Mouse (Mus musculus) liver, embryonic 13.5 days (tissue): ENCODE measurements around the gene Cradd. TPM values are rescaled to one million over a fixed set of nuclear protein-coding genes. Genes with fewer than 3 reads are reported as not detected.

Experiments
- ATAC-seq: fragments of 200-750 bp; cut with Nextera tagmentation; 2 replicates; pipeline ENCODE4 v1.8.0; 2017; ENCODE audit warnings: low read depth, mild to moderate bottlenecking, moderate number of reproducible peaks, moderate library complexity
- DNase-seq: peaks from one replicate; pipeline ENCODE4 v3.0.0; 2022
- H3K27ac ChIP-seq: fragments of 300-500 bp; sonication (generic); 2 replicates; pipeline ENCODE4 v1.5.1; 2015; ENCODE audit warnings: moderate library complexity, mild to moderate bottlenecking, inconsistent platforms
- H3K27me3 ChIP-seq: fragments of 300-500 bp; sonication (generic); 2 replicates; pipeline ENCODE4 v1.6.1; 2015; ENCODE audit warnings: mild to moderate bottlenecking, inconsistent platforms
- H3K36me3 ChIP-seq: fragments of 300-500 bp; sonication (generic); 2 replicates; pipeline ENCODE4 v1.6.1; 2015; ENCODE audit warnings: mild to moderate bottlenecking, inconsistent platforms
- H3K4me1 ChIP-seq: fragments of 300-500 bp; sonication (generic); replicated peaks from 2 replicates; pipeline ENCODE4 v1.6.1; 2015; ENCODE audit warnings: inconsistent platforms
- H3K4me2 ChIP-seq: fragments of 300-500 bp; sonication (generic); 2 replicates; pipeline ENCODE4 v1.6.1; 2015; ENCODE audit warnings: inconsistent platforms, mild to moderate bottlenecking, moderate library complexity
- H3K4me3 ChIP-seq: fragments of 300-500 bp; sonication (generic); replicated peaks from 2 replicates; pipeline ENCODE4 v1.5.1; 2015; ENCODE audit warnings: mild to moderate bottlenecking, inconsistent platforms
- H3K9ac ChIP-seq: fragments of 300-500 bp; sonication (generic); 2 replicates; pipeline ENCODE4 v1.6.1; 2015; ENCODE audit warnings: mild to moderate bottlenecking, inconsistent platforms
- H3K9me3 ChIP-seq: fragments of 300-500 bp; sonication (generic); replicated peaks from 2 replicates; pipeline ENCODE4 v1.6.1; 2016; ENCODE audit warnings: inconsistent platforms
- WGBS: fragments of 180-500 bp; shearing (Covaris S2); methylation state at CpG from one replicate; pipeline ENCODE4 v1.1.7; 2015; ENCODE audit not compliant: insufficient replicate concordance; 5-methylcytosine and 5-hydroxymethylcytosine counted together
- polyA plus RNA-seq: library from polyadenylated mRNA; unstranded; fragments of >200 nt; fragmentation: Nextera tagmentation; extraction: Ambion mirVana; gene quantifications from 2 replicates; pipeline ENCODE4 v1.2.1, GENCODE M21; 2015

Gene Cradd
- polyA plus RNA-seq, result 3.3 and 4.8 TPM in 2 replicates

- WGBS, result under 1% methylated on average over 51 of the region's 51 CpGs
- peak within 1 kb of the TSS; percentile 82 for H3K9ac ChIP-seq
- H3K9me3 ChIP-seq, result no peaks in the 10 kb centered on the region
- H3K4me3 ChIP-seq, result peak within 1 kb of the TSS; percentile 76
- no peaks in the 10 kb centered on the region for H3K27me3 ChIP-seq
- peak; percentile 82 for ATAC-seq
- no peaks in the 10 kb centered on the region for H3K36me3 ChIP-seq
- peak within 1 kb of the TSS; percentile 78 for H3K4me2 ChIP-seq
- peak within 1 kb of the TSS; percentile 84 for H3K27ac ChIP-seq
- peaks cover 17% of the 10 kb centered on the region for H3K4me1 ChIP-seq
- peak; percentile 78 for DNase-seq
These were observed at the start of gene Cradd for GRCm38 (mm10) chr10:95323393-95324277. TSS of gene Cradd (minus strand) at chr10:95324133.

- no peaks in the 10 kb centered on the region for H3K36me3 ChIP-seq
- H3K9me3 ChIP-seq, result no peaks in the 10 kb centered on the region
- WGBS, result 75% methylated on average over 6 of the region's 6 CpGs
- no peaks in the 10 kb centered on the region for H3K27me3 ChIP-seq
- H3K4me1 ChIP-seq, result no peaks in the 10 kb centered on the region
- no peak for DNase-seq
- no peak for ATAC-seq
- H3K4me3 ChIP-seq, result no peak overlapping the region
- H3K9ac ChIP-seq, result no peak overlapping the region
- H3K27ac ChIP-seq, result no peak overlapping the region
- no peak overlapping the region for H3K4me2 ChIP-seq
These were observed 49.4 kb upstream of the Cradd start for GRCm38 (mm10) chr10:95373340-95373739.

- no peak overlapping the region for H3K27ac ChIP-seq
- no peaks in the 10 kb centered on the region for H3K36me3 ChIP-seq
- H3K9me3 ChIP-seq, result no peaks in the 10 kb centered on the region
- no peak overlapping the region for H3K4me2 ChIP-seq
- no peak overlapping the region for H3K4me3 ChIP-seq
- no peaks in the 10 kb centered on the region for H3K27me3 ChIP-seq
- DNase-seq (no peak), ATAC-seq (no peak)
- 74% methylated on average over 3 of the region's 3 CpGs for WGBS
- H3K9ac ChIP-seq, result no peak overlapping the region
- H3K4me1 ChIP-seq, result no peaks in the 10 kb centered on the region
These were observed 48.0 kb upstream of the Cradd start for GRCm38 (mm10) chr10:95371942-95372341.

- H3K4me1 ChIP-seq, result no peaks in the 10 kb centered on the region
- H3K9me3 ChIP-seq, result no peaks in the 10 kb centered on the region
- no peaks in the 10 kb centered on the region for H3K36me3 ChIP-seq
- no peaks in the 10 kb centered on the region for H3K27me3 ChIP-seq
- no peak overlapping the region for H3K4me3 ChIP-seq
- H3K4me2 ChIP-seq, result no peak overlapping the region
- H3K9ac ChIP-seq, result no peak overlapping the region
- ATAC-seq, result no peak
- no peak for DNase-seq
- no peak overlapping the region for H3K27ac ChIP-seq
These were observed 45.3 kb upstream of the Cradd start for GRCm38 (mm10) chr10:95369190-95369589.

GRCm38 (mm10) chr10:95368151-95368550 lies 44.2 kb upstream of the Cradd start:
- WGBS, result 79% methylated on average over 14 of the region's 14 CpGs

GRCm38 (mm10) chr10:95367661-95368089 lies 43.7 kb upstream of the Cradd start:
- no peaks in the 10 kb centered on the region for H3K9me3 ChIP-seq
- H3K27me3 ChIP-seq, result no peaks in the 10 kb centered on the region
- 72% methylated on average over 9 of the region's 9 CpGs for WGBS
- no peak for ATAC-seq
- no peaks in the 10 kb centered on the region for H3K36me3 ChIP-seq
- H3K27ac ChIP-seq, result no peak overlapping the region
- H3K4me2 ChIP-seq, result no peak overlapping the region
- H3K4me3 ChIP-seq, result no peak overlapping the region
- DNase-seq, result no peak
- no peak overlapping the region for H3K9ac ChIP-seq
- no peaks in the 10 kb centered on the region for H3K4me1 ChIP-seq

More at GRCm38 (mm10) chr10:95368151-95368550, 44.2 kb upstream of the Cradd start:
- no peak overlapping the region for H3K27ac ChIP-seq
- no peaks in the 10 kb centered on the region for H3K9me3 ChIP-seq
- ATAC-seq, result no peak
- H3K9ac ChIP-seq, result no peak overlapping the region
- H3K36me3 ChIP-seq, result no peaks in the 10 kb centered on the region
- no peak for DNase-seq
- no peak overlapping the region for H3K4me3 ChIP-seq
- H3K4me1 ChIP-seq, result no peaks in the 10 kb centered on the region
- H3K4me2 ChIP-seq, result no peak overlapping the region
- no peaks in the 10 kb centered on the region for H3K27me3 ChIP-seq

- H3K27me3 ChIP-seq, result no peaks in the 10 kb centered on the region
- H3K9ac ChIP-seq, result no peak overlapping the region
- no peak for DNase-seq
- H3K4me3 ChIP-seq, result no peak overlapping the region
- no peak overlapping the region for H3K4me2 ChIP-seq
- no peaks in the 10 kb centered on the region for H3K36me3 ChIP-seq
- ATAC-seq, result no peak
- no peaks in the 10 kb centered on the region for H3K9me3 ChIP-seq
- WGBS, result 66% methylated on average over 7 of the region's 7 CpGs
- no peak overlapping the region for H3K27ac ChIP-seq
- H3K4me1 ChIP-seq, result no peaks in the 10 kb centered on the region
These were observed 43.3 kb upstream of the Cradd start for GRCm38 (mm10) chr10:95367241-95367640.

- H3K27ac ChIP-seq, result no peak overlapping the region
- no peaks in the 10 kb centered on the region for H3K4me1 ChIP-seq
- ATAC-seq (no peak), DNase-seq (no peak)
- H3K4me3 ChIP-seq, result no peak overlapping the region
- H3K27me3 ChIP-seq, result no peaks in the 10 kb centered on the region
- no peaks in the 10 kb centered on the region for H3K9me3 ChIP-seq
- no peaks in the 10 kb centered on the region for H3K36me3 ChIP-seq
- H3K4me2 ChIP-seq, result no peak overlapping the region
- no peak overlapping the region for H3K9ac ChIP-seq
- WGBS, result 40% methylated on average over 2 of the region's 2 CpGs
These were observed 38.4 kb upstream of the Cradd start for GRCm38 (mm10) chr10:95362326-95362725.

GRCm38 (mm10) chr10:95361260-95361841 lies 37.4 kb upstream of the Cradd start:
- no peak for DNase-seq
- H3K9me3 ChIP-seq, result no peaks in the 10 kb centered on the region
- H3K4me3 ChIP-seq, result no peak overlapping the region
- no peak overlapping the region for H3K9ac ChIP-seq
- no peaks in the 10 kb centered on the region for H3K4me1 ChIP-seq
- no peak overlapping the region for H3K4me2 ChIP-seq
- no peaks in the 10 kb centered on the region for H3K27me3 ChIP-seq
- no peak for ATAC-seq
- no peaks in the 10 kb centered on the region for H3K36me3 ChIP-seq
- H3K27ac ChIP-seq, result no peak overlapping the region
- WGBS, result 69% methylated on average over 12 of the region's 12 CpGs

GRCm38 (mm10) chr10:95360048-95360447 lies 36.1 kb upstream of the Cradd start:
- Histone ChIP-seq H3K4me2 (no peak overlapping the region), H3K9ac (no peak overlapping the region), H3K27ac (no peak overlapping the region), H3K9me3 (no peaks in the 10 kb centered on the region), H3K36me3 (no peaks in the 10 kb centered on the region), H3K27me3 (no peaks in the 10 kb centered on the region), H3K4me1 (no peaks in the 10 kb centered on the region), H3K4me3 (no peak overlapping the region)
- 69% methylated on average over 5 of the region's 5 CpGs for WGBS
- DNase-seq (no peak), ATAC-seq (no peak)

- Histone ChIP-seq H3K27ac (no peak overlapping the region), H3K4me1 (no peaks in the 10 kb centered on the region), H3K4me2 (no peak overlapping the region), H3K4me3 (no peak overlapping the region), H3K9ac (no peak overlapping the region), H3K27me3 (no peaks in the 10 kb centered on the region), H3K36me3 (no peaks in the 10 kb centered on the region), H3K9me3 (no peaks in the 10 kb centered on the region)
- DNase-seq (no peak), ATAC-seq (no peak)
- 45% methylated on average over 3 of the region's 3 CpGs for WGBS
These were observed 33.8 kb upstream of the Cradd start for GRCm38 (mm10) chr10:95357721-95358120.

GRCm38 (mm10) chr10:95356711-95357110 lies 32.8 kb upstream of the Cradd start:
- no peak overlapping the region for H3K4me3 ChIP-seq
- H3K27ac ChIP-seq, result no peak overlapping the region
- no peaks in the 10 kb centered on the region for H3K9me3 ChIP-seq
- H3K36me3 ChIP-seq, result no peaks in the 10 kb centered on the region
- DNase-seq (no peak), ATAC-seq (no peak)
- no peaks in the 10 kb centered on the region for H3K27me3 ChIP-seq
- H3K4me2 ChIP-seq, result no peak overlapping the region
- 68% methylated on average over 7 of the region's 7 CpGs for WGBS
- H3K9ac ChIP-seq, result no peak overlapping the region
- no peaks in the 10 kb centered on the region for H3K4me1 ChIP-seq
